Comparison of ENCODE assay signal across 14 mouse cellular contexts in genomic region chr17:71981177-71981576, GRCm38 (mm10).
DNase-seq lines count a peak whose midpoint lies in the region; ATAC-seq and TF ChIP-seq lines count a peak whose summit lies in the region.
"Had no signal": no experiment of that assay in that cellular context is flagged by ENCODE, and none has a peak within 500 bp of the region (broad histone marks: within the 10 kb centered on the region; RNA-seq: fewer than 3 reads in every experiment).

No protein-coding gene starts in this region.

- no peak for TF ChIP-seq EP300 in stomach, postnatal 0 days (optimal IDR thresholded peaks at IDR 0.05)

- no peaks in the 10 kb centered on the region for H3K9me3 ChIP-seq in neural tube, embryonic 11.5 days (ENCODE audit: control insufficient read depth, low read length)
- H3K9me3 ChIP-seq in hindbrain, embryonic 10.5 days: no peaks in the 10 kb centered on the region
- no peaks in the 10 kb centered on the region for H3K9me3 ChIP-seq in midbrain, embryonic 11.5 days (ENCODE audit: control insufficient read depth, low read length)
- no peaks in the 10 kb centered on the region for H3K9me3 ChIP-seq in stomach, postnatal 0 days (ENCODE audit: control insufficient read depth, low read length)
- H3K9me3 ChIP-seq: heart, embryonic 12.5 days had no signal

- peaks cover 7% of the 10 kb centered on the region for H3K4me1 ChIP-seq in neural tube, embryonic 11.5 days (ENCODE audit: control insufficient read depth, insufficient read depth, low read length)
- peaks cover 22% of the 10 kb centered on the region for H3K4me1 ChIP-seq in hindbrain, embryonic 10.5 days (replicated peaks)
- peaks cover 13% of the 10 kb centered on the region for H3K4me1 ChIP-seq in midbrain, embryonic 11.5 days (ENCODE audit: control insufficient read depth, insufficient read depth, low read length)
- H3K4me1 ChIP-seq in stomach, postnatal 0 days (replicated peaks; ENCODE audit: control insufficient read depth, insufficient read depth): no peaks in the 10 kb centered on the region

- peak; percentile 24 for DNase-seq in neural tube, embryonic 11.5 days (ENCODE audit: low spot score)
- DNase-seq in neural tube, embryonic 10.5 days (ENCODE audit: extremely low spot score, low spot score): no peak
- DNase-seq in hindbrain, embryonic 10.5 days (ENCODE audit: low spot score): no peak
- peak; percentile 88 for DNase-seq in midbrain, embryonic 11.5 days (ENCODE audit: low spot score, missing footprints)
- no peak for DNase-seq in layer of hippocampus, adult 2 months (ENCODE audit: low spot score in 2 of 2)
- DNase-seq in stomach, postnatal 0 days (ENCODE audit: low spot score): no peak
- no peak for DNase-seq in cerebellum, adult 18-20 months
- DNase-seq in adrenal gland, postnatal 4 days (ENCODE audit: low spot score in 2 of 2): no peak
- DNase-seq: cerebellum, adult 9-11 months; liver; thymus, postnatal 4 days had no signal

- H3K27ac ChIP-seq in neural tube, embryonic 11.5 days (ENCODE audit: low read depth, low read length): no peak overlapping the region
- H3K27ac ChIP-seq in hindbrain, embryonic 10.5 days: peak overlapping the region; percentile 69
- peak overlapping the region; percentile 49 for H3K27ac ChIP-seq in midbrain, embryonic 11.5 days (ENCODE audit: low read depth, low read length)
- H3K27ac ChIP-seq in layer of hippocampus, adult 2 months: no peak overlapping the region
- H3K27ac ChIP-seq in stomach, postnatal 0 days (replicated peaks): no peak overlapping the region

- no peak overlapping the region for H3K9ac ChIP-seq in neural tube, embryonic 11.5 days (ENCODE audit: low read length)
- no peak overlapping the region for H3K9ac ChIP-seq in midbrain, embryonic 11.5 days (ENCODE audit: low read length)
- no peak overlapping the region for H3K9ac ChIP-seq in stomach, postnatal 0 days (ENCODE audit: low read length)
- H3K9ac ChIP-seq: heart, embryonic 12.5 days had no signal

- WGBS in neural tube, embryonic 11.5 days: 74% methylated on average over 4 of the region's 4 CpGs
- WGBS in hindbrain, embryonic 10.5 days: 69% methylated on average over 4 of the region's 4 CpGs
- 58% methylated on average over 4 of the region's 4 CpGs for WGBS in midbrain, embryonic 11.5 days
- 66% methylated on average over 4 of the region's 4 CpGs for WGBS in stomach, postnatal 0 days

- H3K4me2 ChIP-seq in neural tube, embryonic 11.5 days (ENCODE audit: low read depth): no peak overlapping the region
- no peak overlapping the region for H3K4me2 ChIP-seq in midbrain, embryonic 11.5 days
- no peak overlapping the region for H3K4me2 ChIP-seq in stomach, postnatal 0 days (replicated peaks; ENCODE audit: low read depth)
- H3K4me2 ChIP-seq: heart, embryonic 12.5 days had no signal

- no peak overlapping the region for H3K4me3 ChIP-seq in neural tube, embryonic 11.5 days (ENCODE audit: low read depth, low read length)
- no peak overlapping the region for H3K4me3 ChIP-seq in hindbrain, embryonic 10.5 days
- H3K4me3 ChIP-seq in midbrain, embryonic 11.5 days (ENCODE audit: low read depth, low read length): no peak overlapping the region
- H3K4me3 ChIP-seq in layer of hippocampus, adult 2 months: no peak overlapping the region
- no peak overlapping the region for H3K4me3 ChIP-seq in stomach, postnatal 0 days (ENCODE audit: low read depth, low read length)
- H3K4me3 ChIP-seq: heart, embryonic 12.5 days had no signal

- no peak for TF ChIP-seq CTCF in layer of hippocampus, adult 2 months (conservative IDR thresholded peaks at IDR 0.05)
- TF ChIP-seq CTCF in stomach, postnatal 0 days (IDR thresholded peaks at IDR 0.05; ENCODE audit: low read depth): no peak

- ATAC-seq in neural tube, embryonic 11.5 days (ENCODE audit: insufficient read depth, low FRiP score, low TSS enrichment): no peak
- ATAC-seq in midbrain, embryonic 11.5 days (ENCODE audit: low FRiP score): peak; percentile 73
- ATAC-seq in stomach, postnatal 0 days (ENCODE audit: low FRiP score, low TSS enrichment): no peak
- ATAC-seq: intestine, embryonic 16.5 days; lung, postnatal 0 days had no signal

- H3K27me3 ChIP-seq in neural tube, embryonic 11.5 days (ENCODE audit: control insufficient read depth, insufficient read depth, low read length): no peaks in the 10 kb centered on the region
- 0 out of 2 replicates have a peak, but pooled peaks cover 3% of the 10 kb centered on the region for H3K27me3 ChIP-seq in hindbrain, embryonic 10.5 days (ENCODE audit: insufficient read depth, poor library complexity, severe bottlenecking)
- no peaks in the 10 kb centered on the region for H3K27me3 ChIP-seq in midbrain, embryonic 11.5 days (ENCODE audit: control insufficient read depth, insufficient read depth, low read length)
- H3K27me3 ChIP-seq in stomach, postnatal 0 days (ENCODE audit: control insufficient read depth, insufficient read depth, low read length): no peaks in the 10 kb centered on the region
- H3K27me3 ChIP-seq: heart, embryonic 12.5 days had no signal

- H3K36me3 ChIP-seq in neural tube, embryonic 11.5 days (ENCODE audit: control insufficient read depth, insufficient read depth, low read length): no peaks in the 10 kb centered on the region
- H3K36me3 ChIP-seq in hindbrain, embryonic 10.5 days: no peaks in the 10 kb centered on the region
- H3K36me3 ChIP-seq in midbrain, embryonic 11.5 days (ENCODE audit: control insufficient read depth, insufficient read depth, low read length): no peaks in the 10 kb centered on the region
- no peaks in the 10 kb centered on the region for H3K36me3 ChIP-seq in stomach, postnatal 0 days (ENCODE audit: control insufficient read depth, insufficient read depth, low read length)
- H3K36me3 ChIP-seq: heart, embryonic 12.5 days had no signal

Comparison
In these comparisons a context has a peak if more than half of its experiments do, and no peak if none do; other contexts are left out.
1. DNase-seq: peak in neural tube, embryonic 11.5 days (single experiment) and midbrain, embryonic 11.5 days (single experiment); none in neural tube, embryonic 10.5 days (single experiment), hindbrain, embryonic 10.5 days (single experiment), layer of hippocampus, adult 2 months (0 of 2), stomach, postnatal 0 days (single experiment), cerebellum, adult 18-20 months (0 of 2) and adrenal gland, postnatal 4 days (0 of 2).
2. H3K27ac ChIP-seq: peak in hindbrain, embryonic 10.5 days (single experiment) and midbrain, embryonic 11.5 days (single experiment); none in neural tube, embryonic 11.5 days (single experiment), layer of hippocampus, adult 2 months (single experiment) and stomach, postnatal 0 days (single experiment).